Mouse (Mus musculus): ENCODE results near the gene Adal. TPM values are rescaled to one million over a fixed set of nuclear protein-coding genes. Genes with fewer than 3 reads are reported as not detected.

Adal gene
- polyA plus RNA-seq, 1 experiment from 2014 or later: 20.3 TPM

GRCm38 (mm10) chr2:121195466-121195865 lies 55.2 kb downstream of the Adal start:
- Histone ChIP-seq H3K27me3 (replicated peaks; ENCODE audit: control insufficient read depth, insufficient read depth, low read length) (no peaks in the 10 kb centered on the region), H3K4me3 (ENCODE audit: low read depth, low read length) (no peak overlapping the region), H3K27ac (replicated peaks; ENCODE audit: low read depth, low read length) (no peak overlapping the region), H3K9ac (ENCODE audit: low read depth, low read length) (no peak overlapping the region), H3K4me2 (ENCODE audit: low read depth, low read length) (no peak overlapping the region), H3K9me3 (ENCODE audit: control insufficient read depth, low read length) (no peaks in the 10 kb centered on the region), H3K36me3 (ENCODE audit: control insufficient read depth, insufficient read depth, low read length) (peaks cover 98% of the 10 kb centered on the region), H3K4me1 (ENCODE audit: control insufficient read depth, insufficient read depth, low read length) (no peaks in the 10 kb centered on the region)
- DNase-seq (ENCODE audit: low spot score) (no peak), ATAC-seq (ENCODE audit: low read depth) (no peak)
- WGBS: 92% methylated on average over 9 of the region's 9 CpGs

DNA sequence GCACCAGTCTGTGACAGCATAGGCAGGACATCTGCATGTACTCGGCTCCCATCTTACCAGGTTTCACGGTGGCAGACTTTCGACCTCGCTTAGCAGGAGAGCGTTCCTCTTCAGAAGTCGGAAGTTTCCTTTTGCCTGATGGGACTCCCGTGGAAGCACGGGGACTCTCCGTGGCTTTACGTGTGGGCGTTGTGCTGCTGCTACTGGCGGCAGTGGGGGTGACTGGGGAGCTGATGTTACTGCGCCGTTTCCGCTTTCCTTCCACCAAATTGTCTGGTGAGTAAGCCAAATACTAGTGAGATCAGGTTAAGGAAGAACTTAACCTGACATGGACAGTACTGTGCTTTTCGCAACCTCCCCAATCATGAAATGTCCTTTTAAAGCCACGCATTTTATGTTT lies 64.0 kb downstream of the Adal start:
- H3K9ac ChIP-seq (ENCODE audit: low read depth, low read length): no peak overlapping the region
- peaks cover 98% of the 10 kb centered on the region for H3K36me3 ChIP-seq (ENCODE audit: control insufficient read depth, insufficient read depth, low read length)
- no peaks in the 10 kb centered on the region for H3K9me3 ChIP-seq (ENCODE audit: control insufficient read depth, low read length)
- 94% methylated on average over 17 of the region's 17 CpGs for WGBS
- DNase-seq (ENCODE audit: low spot score) (no peak), ATAC-seq (ENCODE audit: low read depth) (no peak)
- H3K4me2 ChIP-seq (ENCODE audit: low read depth, low read length): no peak overlapping the region
- no peaks in the 10 kb centered on the region for H3K27me3 ChIP-seq (replicated peaks; ENCODE audit: control insufficient read depth, insufficient read depth, low read length)
- H3K27ac ChIP-seq (replicated peaks; ENCODE audit: low read depth, low read length): no peak overlapping the region
- no peaks in the 10 kb centered on the region for H3K4me1 ChIP-seq (ENCODE audit: control insufficient read depth, insufficient read depth, low read length)
- H3K4me3 ChIP-seq (ENCODE audit: low read depth, low read length): no peak overlapping the region

Other genes starting within 250 kb of the Adal start
- 17.9 and 23.1 TPM in 2 replicates for gene Ubr1, start 169.7 kb upstream of the Adal start, polyA plus RNA-seq (2014; fragmentation: Nextera tagmentation; extraction: Ambion mirVana)
- 2.7 and 3.2 TPM in 2 replicates for gene Tmem62, start 163.4 kb upstream of the Adal start, polyA plus RNA-seq (2014; fragmentation: Nextera tagmentation; extraction: Ambion mirVana)
- gene Ccndbp1, start 132.0 kb upstream of the Adal start, polyA plus RNA-seq (2014; fragmentation: Nextera tagmentation; extraction: Ambion mirVana): 36.6 and 42.8 TPM in 2 replicates
- gene Epb42, start 103.4 kb upstream of the Adal start, polyA plus RNA-seq (2014; fragmentation: Nextera tagmentation; extraction: Ambion mirVana): 0.71 and 1.5 TPM in 2 replicates
- gene Tgm5, start 54.6 kb upstream of the Adal start, polyA plus RNA-seq (2014; fragmentation: Nextera tagmentation; extraction: Ambion mirVana): 0.38 and 0.86 TPM in 2 replicates
- gene Tgm7, start 30.6 kb upstream of the Adal start, polyA plus RNA-seq (2014; fragmentation: Nextera tagmentation; extraction: Ambion mirVana): not detected in 2 replicates
- gene Lcmt2, start 225 bp downstream of the Adal start, polyA plus RNA-seq (2014; fragmentation: Nextera tagmentation; extraction: Ambion mirVana): 14.9 and 16.9 TPM in 2 replicates
- 39.5 and 41.6 TPM in 2 replicates for gene Tubgcp4, start 30.2 kb downstream of the Adal start, polyA plus RNA-seq (2014; fragmentation: Nextera tagmentation; extraction: Ambion mirVana)
- 7.3 and 7.4 TPM in 2 replicates for gene Zscan29, start 30.7 kb downstream of the Adal start, polyA plus RNA-seq (2014; fragmentation: Nextera tagmentation; extraction: Ambion mirVana)
- gene Trp53bp1, start 131.0 kb downstream of the Adal start, polyA plus RNA-seq (2014; fragmentation: Nextera tagmentation; extraction: Ambion mirVana): 50.3 and 60.5 TPM in 2 replicates
- 10.9 and 15.8 TPM in 2 replicates for gene Map1a, start 149.2 kb downstream of the Adal start, polyA plus RNA-seq (2014; fragmentation: Nextera tagmentation; extraction: Ambion mirVana)
- gene Ppip5k1, start 215.0 kb downstream of the Adal start, polyA plus RNA-seq (2014; fragmentation: Nextera tagmentation; extraction: Ambion mirVana): 7.6 and 9.8 TPM in 2 replicates
- 21.7 and 31.2 TPM in 2 replicates for gene Ckmt1, start 217.3 kb downstream of the Adal start, polyA plus RNA-seq (2014; fragmentation: Nextera tagmentation; extraction: Ambion mirVana)
- gene Strc, start 246.7 kb downstream of the Adal start, polyA plus RNA-seq (2014; fragmentation: Nextera tagmentation; extraction: Ambion mirVana): 0.04 and 0.07 TPM in 2 replicates